Mouse (Mus musculus): ENCODE data around the gene Uhrf2.

DNA sequence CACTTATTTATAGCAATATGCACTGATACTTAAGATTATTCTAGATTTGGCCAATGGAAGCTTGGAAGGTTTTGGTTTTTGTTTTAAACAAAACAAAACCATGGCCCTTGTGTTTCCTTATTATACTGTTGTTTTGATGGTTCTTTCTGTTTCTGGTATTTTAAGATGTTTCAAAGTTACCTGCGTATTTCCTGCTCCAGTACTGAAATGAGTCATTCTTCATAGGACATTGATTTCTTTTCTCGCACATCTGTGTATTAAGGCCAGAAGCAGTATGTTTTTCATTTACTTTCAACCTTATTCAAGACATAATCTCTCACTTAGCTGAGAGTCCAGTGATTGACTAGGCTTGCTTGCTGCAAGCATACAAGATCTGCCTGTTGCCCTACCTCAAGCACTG, 13.4 kb downstream of the Uhrf2 start:
- TF ChIP-seq CTCF (IDR thresholded peaks at IDR 0.05; ENCODE audit: control insufficient read depth, insufficient read depth, low read length) (no peak), POLR2A (IDR thresholded peaks at IDR 0.05; ENCODE audit: borderline replicate concordance, control insufficient read depth, low read depth, low read length) (no peak)
